Mouse (Mus musculus) MEL (cell line): ENCODE data around the gene Naa16.

Source experiments
- ELF1 ChIP-seq: IDR thresholded peaks from 2 replicates; pipeline ENCODE4 v1.6.1; 2014; ENCODE audit warnings: low read depth, mild to moderate bottlenecking, inconsistent platforms, low read length, improper control_type of control experiment, moderate library complexity
- EP300 ChIP-seq, 2 experiments: IDR thresholded peaks; 2 replicates each; pipeline ENCODE4 v1.6.1; 2011; ENCODE audit warnings: improper control_type of control experiment in 2 of 2, low read length in 2 of 2, low read depth in 1 of 2, mild to moderate bottlenecking in 1 of 2
- GATA1 ChIP-seq: IDR thresholded peaks from 2 replicates; pipeline ENCODE4 v1.6.1; 2011; ENCODE audit warnings: low read depth, low read length, improper control_type of control experiment
- HCFC1 ChIP-seq: IDR thresholded peaks from 2 replicates; pipeline ENCODE4 v1.6.1; 2012; ENCODE audit warnings: low read depth, mild to moderate bottlenecking, inconsistent platforms, low read length, improper control_type of control experiment, moderate library complexity
- POLR2A ChIP-seq, 2 experiments: IDR thresholded peaks; 2 replicates each; pipeline ENCODE4 v1.6.1; 2011 to 2012; ENCODE audit warnings: low read length in 2 of 2, mild to moderate bottlenecking in 2 of 2, control low read depth in 1 of 2, improper control_type of control experiment in 1 of 2, low read depth in 1 of 2, moderate library complexity in 1 of 2; ENCODE audit not compliant: control insufficient read depth in 1 of 2, insufficient read depth in 1 of 2, poor library complexity in 1 of 2

GRCm38 (mm10) chr14:79390265-79390926, at the start of gene Naa16:
- TF ChIP-seq GATA1 (no peak), POLR2A (IDR thresholded peaks at IDR 0.05; ENCODE audit: control insufficient read depth in 1 of 2, insufficient read depth in 1 of 2, low read depth in 1 of 2, low read length in 2 of 2, poor library complexity in 1 of 2) (peak; percentile 74 to 89; a peak in 3 of 4 replicates), ELF1 (no peak), EP300 (IDR thresholded peaks at IDR 0.05; ENCODE audit: low read depth in 1 of 2, low read length in 2 of 2) (no peak), HCFC1 (peak; percentile 58)
